Mouse (Mus musculus) liver, postnatal 0 days (tissue): Measurements from ENCODE around the gene Ebf3. TPM values are rescaled to one million over a fixed set of nuclear protein-coding genes. Genes with fewer than 3 reads are reported as not detected.
A peak's percentile ranks its signal among the peaks of the same experiment; 100 is the strongest.

Experiments used
- ATAC-seq: fragments of 200-750 bp; cut with Nextera tagmentation; 2 replicates; pipeline ENCODE4 v1.8.0; 2017; ENCODE audit warnings: mild to moderate bottlenecking, moderate library complexity
- DNase-seq: peaks from one replicate; pipeline ENCODE4 v3.0.0-alpha.2; 2016
- H3K27ac ChIP-seq: fragments of 300-500 bp; sonication (generic); 2 replicates; pipeline ENCODE4 v1.5.1; 2014; ENCODE audit warnings: antibody characterized with exemption, moderate library complexity, mild to moderate bottlenecking, low read depth
- H3K27me3 ChIP-seq: fragments of 300-500 bp; sonication (generic); 2 replicates; pipeline ENCODE4 v1.6.1; 2014; ENCODE audit warnings: low read length, control low read depth, mixed read lengths; ENCODE audit not compliant: insufficient read depth
- H3K36me3 ChIP-seq: fragments of 300-500 bp; sonication (generic); replicated peaks from 2 replicates; pipeline ENCODE4 v1.6.1; 2014; ENCODE audit warnings: mild to moderate bottlenecking, control low read depth, low read length, moderate library complexity, mixed read lengths; ENCODE audit not compliant: insufficient read depth
- H3K4me1 ChIP-seq: fragments of 300-500 bp; sonication (generic); 2 replicates; pipeline ENCODE4 v1.6.1; 2014; ENCODE audit warnings: antibody characterized with exemption, mild to moderate bottlenecking, control low read depth; ENCODE audit not compliant: insufficient read depth
- H3K4me2 ChIP-seq: fragments of 300-500 bp; sonication (generic); 2 replicates; pipeline ENCODE4 v1.6.1; 2014; ENCODE audit warnings: low read depth, mild to moderate bottlenecking, low read length, moderate library complexity, mixed read lengths
- H3K4me3 ChIP-seq: fragments of 300-500 bp; sonication (generic); 2 replicates; pipeline ENCODE4 v1.5.1; 2014; ENCODE audit warnings: low read depth, low read length
- H3K9ac ChIP-seq: fragments of 300-500 bp; sonication (generic); replicated peaks from 2 replicates; pipeline ENCODE4 v1.6.1; 2014; ENCODE audit warnings: mild to moderate bottlenecking, moderate library complexity
- H3K9me3 ChIP-seq: fragments of 300-500 bp; sonication (generic); 2 replicates; pipeline ENCODE4 v1.6.1; 2016; ENCODE audit warnings: mild to moderate bottlenecking, control low read depth, low read length, mixed read lengths
- CTCF ChIP-seq: sonication (generic); IDR thresholded peaks from 2 replicates; pipeline ENCODE4 v1.5.1; 2016; ENCODE audit warnings: antibody characterized with exemption, low read depth
- EP300 ChIP-seq: IDR thresholded peaks from 2 replicates; pipeline ENCODE4 v1.6.1; 2016; ENCODE audit warnings: antibody characterized with exemption, low read depth, mild to moderate bottlenecking
- WGBS: fragments of 180-500 bp; shearing (Covaris S2); extraction: QIAGEN DNeasy Blood & Tissue Kit; methylation state at CpG from one replicate; pipeline ENCODE4 v1.1.7; 2014; ENCODE audit not compliant: insufficient replicate concordance; 5-methylcytosine and 5-hydroxymethylcytosine counted together
- polyA plus RNA-seq: library from polyadenylated mRNA; unstranded; fragments of >200 nt; fragmentation: Nextera tagmentation; extraction: Ambion mirVana; gene quantifications from 2 replicates; pipeline ENCODE4 v1.2.1, GENCODE M21; 2015

The Ebf3 gene
- polyA plus RNA-seq, 1 experiment from 2014 or later, result not detected

DNA sequence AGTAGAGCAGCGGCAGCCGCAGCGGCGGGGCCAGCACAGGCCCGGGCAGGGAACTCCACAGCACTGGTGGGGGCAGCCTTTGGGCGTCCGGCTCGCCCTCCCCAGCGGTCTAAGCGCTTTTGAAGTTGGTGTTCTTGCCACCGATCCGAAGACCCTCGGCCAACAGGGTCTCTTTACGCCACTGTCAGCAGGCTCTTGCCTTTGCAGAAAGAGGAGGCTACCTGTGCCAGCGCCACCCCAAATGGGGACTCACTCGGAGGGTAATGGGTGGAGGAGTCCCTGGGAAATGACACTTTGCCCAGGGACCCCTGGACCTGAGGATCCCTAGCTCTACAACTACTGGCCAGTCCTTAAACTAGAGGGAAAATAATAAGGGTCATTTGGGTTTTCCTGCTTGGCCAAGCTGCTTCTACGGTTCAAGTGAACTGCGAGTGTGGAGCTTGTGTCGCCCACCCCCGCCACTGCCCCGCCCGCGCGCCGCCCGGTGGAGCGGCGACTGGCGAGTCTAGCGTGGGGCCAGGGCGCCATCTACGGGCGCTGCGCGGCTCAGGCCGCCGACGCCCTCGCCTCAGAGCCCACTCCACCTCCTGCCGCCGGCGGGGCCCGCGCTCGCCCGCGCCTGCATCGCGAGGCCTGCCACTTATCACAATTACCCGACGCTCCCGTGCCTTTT lies 7.0 kb upstream of the Ebf3 start:
- ATAC-seq (no peak), DNase-seq (peak; percentile 59)
- Histone ChIP-seq H3K27me3 (peaks cover 91% of the 10 kb centered on the region), H3K9me3 (no peaks in the 10 kb centered on the region), H3K9ac (no peak overlapping the region), H3K4me1 (peaks cover 3% of the 10 kb centered on the region; the same call in 1 of the 2 replicates), H3K36me3 (no peaks in the 10 kb centered on the region), H3K4me3 (no peak overlapping the region), H3K4me2 (no peak overlapping the region), H3K27ac (no peak overlapping the region)
- TF ChIP-seq EP300, result no peak
- peak; percentile 57 for TF ChIP-seq CTCF
- WGBS, result under 1% methylated on average over 52 of the region's 52 CpGs

DNA sequence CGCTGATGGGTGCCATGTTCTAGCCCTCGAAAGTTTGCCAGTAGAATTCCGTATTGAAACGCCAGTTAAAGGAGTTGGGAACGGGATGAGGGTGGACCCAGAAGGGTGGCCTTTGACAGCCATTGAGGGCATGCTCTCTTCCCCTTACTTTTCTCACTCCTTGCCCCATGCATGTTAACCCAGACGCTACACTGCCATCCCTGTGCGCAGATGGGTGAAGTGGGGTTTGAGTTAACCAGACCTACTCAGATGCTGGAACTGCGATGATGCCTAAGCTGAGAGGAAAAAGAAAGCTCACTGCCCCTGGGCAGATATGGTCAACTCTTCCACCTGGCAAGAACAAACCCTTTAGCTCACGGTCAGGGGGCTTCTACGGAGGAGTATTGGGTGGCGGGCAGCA lies 6.1 kb upstream of the Ebf3 start:
- peaks cover 95% of the 10 kb centered on the region for H3K27me3 ChIP-seq
- H3K36me3 ChIP-seq, result no peaks in the 10 kb centered on the region
- no peaks in the 10 kb centered on the region for H3K9me3 ChIP-seq
- no peak overlapping the region for H3K27ac ChIP-seq
- no peak for TF ChIP-seq EP300
- no peak for TF ChIP-seq CTCF
- peaks cover 3% of the 10 kb centered on the region; the same call in 1 of the 2 replicates for H3K4me1 ChIP-seq
- no peak overlapping the region for H3K9ac ChIP-seq
- no peak overlapping the region for H3K4me2 ChIP-seq
- DNase-seq (no peak), ATAC-seq (no peak)
- 6% methylated on average over 11 of the region's 11 CpGs for WGBS
- H3K4me3 ChIP-seq, result no peak overlapping the region

DNA sequence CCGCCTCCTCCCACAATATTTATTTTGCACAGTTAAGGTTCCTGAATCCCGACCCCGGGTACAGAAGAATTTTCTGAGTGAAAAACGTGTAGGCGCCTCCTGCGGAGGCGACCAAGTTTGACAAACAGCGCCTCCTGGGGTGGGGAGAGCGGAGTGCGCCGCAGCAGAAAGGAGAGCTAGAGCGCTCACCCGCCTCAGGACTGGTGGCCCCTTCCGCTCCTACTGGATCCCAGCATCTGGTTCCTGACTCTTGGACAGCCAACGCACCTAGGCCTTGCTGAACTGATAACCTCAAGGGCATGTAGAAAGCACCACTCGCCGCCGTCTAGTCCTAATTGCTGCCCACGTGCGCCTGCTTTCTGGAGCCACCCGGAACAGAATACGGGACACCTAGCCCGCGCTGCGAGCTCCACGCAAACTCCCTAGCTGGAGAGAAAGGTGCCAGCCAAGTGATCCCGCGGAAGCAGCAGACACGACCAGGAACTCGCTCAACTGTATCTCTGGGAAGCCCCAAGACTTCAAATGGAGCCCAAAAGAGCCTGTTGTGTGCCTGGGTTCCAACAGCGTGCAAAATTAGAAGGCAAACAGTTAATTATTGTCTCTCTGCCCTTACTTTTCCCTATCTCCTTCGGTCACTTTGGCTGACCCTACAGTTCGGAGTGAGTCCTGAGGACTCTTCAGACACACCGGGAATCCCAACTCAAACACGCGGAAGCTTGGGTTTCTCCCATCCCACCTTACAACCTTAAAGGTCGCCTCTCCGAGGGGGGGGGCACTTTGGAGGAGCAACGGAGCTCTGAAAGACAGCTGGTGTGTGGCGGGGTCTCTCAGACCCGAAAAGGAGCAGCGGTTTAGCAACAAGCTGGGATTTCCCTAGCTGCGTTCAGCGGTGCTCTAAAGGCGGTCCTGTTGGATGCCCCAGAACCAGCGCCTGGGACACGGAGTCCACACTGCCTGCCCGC lies 5.0 kb upstream of the Ebf3 start:
- 3% methylated on average over 47 of the region's 48 CpGs for WGBS
- Histone ChIP-seq H3K9ac (no peak overlapping the region), H3K9me3 (no peaks in the 10 kb centered on the region), H3K27ac (no peak overlapping the region), H3K4me3 (no peak overlapping the region), H3K27me3 (peaks cover 99% of the 10 kb centered on the region), H3K36me3 (no peaks in the 10 kb centered on the region), H3K4me1 (peaks cover 3% of the 10 kb centered on the region; the same call in 1 of the 2 replicates), H3K4me2 (no peak overlapping the region)
- ATAC-seq (no peak), DNase-seq (peak; percentile 56)
- no peak for TF ChIP-seq EP300
- TF ChIP-seq CTCF, result peak; percentile 52

DNA sequence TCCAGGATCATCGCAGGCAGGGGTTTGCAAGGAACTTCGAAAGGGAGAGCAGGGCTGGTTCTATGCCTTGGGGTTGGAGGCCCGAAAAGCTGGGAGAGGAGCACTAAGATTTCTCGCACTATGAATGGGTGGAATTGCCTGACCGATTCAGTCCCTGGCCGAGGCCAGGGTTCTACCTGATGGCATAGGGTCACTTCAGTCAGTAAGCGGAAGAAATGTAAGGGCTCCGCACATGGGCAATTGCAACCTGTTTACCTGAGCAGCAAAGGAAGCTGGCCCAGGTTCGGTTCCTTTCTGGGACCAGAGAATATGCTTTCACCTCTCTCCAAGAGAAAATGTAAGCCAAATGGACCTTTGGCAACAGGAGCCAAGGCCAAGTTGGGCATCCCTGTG lies 4.1 kb upstream of the Ebf3 start:
- Histone ChIP-seq H3K27me3 (peaks cover 98% of the 10 kb centered on the region), H3K9ac (no peak overlapping the region), H3K4me3 (no peak overlapping the region), H3K4me2 (no peak overlapping the region), H3K9me3 (no peaks in the 10 kb centered on the region), H3K27ac (no peak overlapping the region), H3K4me1 (peaks cover 8% of the 10 kb centered on the region), H3K36me3 (no peaks in the 10 kb centered on the region)
- no peak for DNase-seq
- TF ChIP-seq CTCF (no peak), EP300 (no peak)
- ATAC-seq, result no peak
- WGBS, result 4% methylated on average over 9 of the region's 9 CpGs

DNA sequence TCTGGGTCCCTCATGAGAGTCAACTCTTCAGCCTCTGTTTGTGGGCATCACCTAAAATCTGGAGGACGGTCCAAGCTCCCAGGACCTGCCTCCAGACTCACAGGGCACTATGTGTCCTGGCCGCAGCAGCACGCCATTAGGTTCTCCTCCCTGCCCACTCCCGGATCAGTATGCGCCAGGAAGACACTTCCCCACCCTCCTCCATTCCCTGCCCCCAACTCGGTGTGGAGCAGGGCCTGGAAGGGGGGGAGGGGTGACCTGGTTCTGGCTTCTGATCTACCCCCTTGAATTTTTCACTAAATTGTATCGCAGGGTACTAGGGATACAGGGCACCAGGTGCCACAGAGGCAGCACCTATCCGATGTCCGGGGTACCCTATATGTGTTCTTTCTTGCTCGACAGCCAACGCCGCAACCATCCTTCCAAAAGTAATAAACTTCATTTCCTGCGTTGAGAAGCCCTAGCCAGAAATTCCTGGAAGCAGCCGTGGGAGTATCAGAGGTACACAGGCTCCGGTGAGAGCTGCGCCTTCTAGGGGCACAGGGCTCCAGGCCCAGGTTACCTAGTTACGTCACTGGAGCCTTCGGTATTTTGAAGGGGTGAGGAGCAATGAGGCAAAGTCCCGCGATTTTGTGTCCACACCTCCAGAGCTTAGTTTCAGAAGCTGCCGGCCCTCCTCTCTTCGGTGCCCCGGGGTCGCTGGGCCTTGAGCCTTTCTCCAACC lies 3.6 kb upstream of the Ebf3 start:
- TF ChIP-seq EP300 (no peak), CTCF (no peak)
- no peak overlapping the region for H3K4me2 ChIP-seq

More for the DNA sequence above, 3.6 kb upstream of the Ebf3 start:
- peaks cover 13% of the 10 kb centered on the region for H3K4me1 ChIP-seq
- H3K36me3 ChIP-seq, result no peaks in the 10 kb centered on the region
- DNase-seq (no peak), ATAC-seq (no peak)
- no peaks in the 10 kb centered on the region for H3K9me3 ChIP-seq
- H3K4me3 ChIP-seq, result no peak overlapping the region
- no peak overlapping the region for H3K9ac ChIP-seq
- H3K27ac ChIP-seq, result no peak overlapping the region
- H3K27me3 ChIP-seq, result peaks cover 98% of the 10 kb centered on the region
- WGBS, result 3% methylated on average over 24 of the region's 24 CpGs
